Mouse (Mus musculus) intestine, embryonic 14.5 days (tissue): ENCODE data around the gene Olfr1294. TPM values are rescaled to one million over a fixed set of nuclear protein-coding genes. Genes with fewer than 3 reads are reported as not detected.

ENCODE experiments used
- ATAC-seq: fragments of 200-750 bp; cut with Nextera tagmentation; replicated peaks from 2 replicates; pipeline ENCODE4 v1.8.0; 2017; ENCODE audit warnings: low read depth, moderate number of reproducible peaks, moderate TSS enrichment, moderate library complexity; ENCODE audit not compliant: low FRiP score, low TSS enrichment
- DNase-seq: peaks from one replicate; pipeline ENCODE4 v3.0.0-alpha.2; 2018; ENCODE audit warnings: low spot score
- H3K27ac ChIP-seq: fragments of 300-500 bp; sonication (generic); 2 replicates; pipeline ENCODE4 v1.5.1; 2014; ENCODE audit warnings: low read depth, mild to moderate bottlenecking, control low read depth
- H3K27me3 ChIP-seq: fragments of 300-500 bp; sonication (generic); replicated peaks from 2 replicates; pipeline ENCODE4 v1.6.1; 2014; ENCODE audit warnings: low read length, control low read depth; ENCODE audit not compliant: control insufficient read depth, insufficient read depth
- H3K36me3 ChIP-seq: fragments of 300-500 bp; sonication (generic); 2 replicates; pipeline ENCODE4 v1.6.1; 2014; ENCODE audit warnings: low read length, control low read depth; ENCODE audit not compliant: control insufficient read depth, insufficient read depth
- H3K4me1 ChIP-seq: fragments of 300-500 bp; sonication (generic); replicated peaks from 2 replicates; pipeline ENCODE4 v1.6.1; 2014; ENCODE audit warnings: low read length, control low read depth, mixed read lengths; ENCODE audit not compliant: control insufficient read depth, insufficient read depth
- H3K4me2 ChIP-seq: fragments of 300-500 bp; sonication (generic); 2 replicates; pipeline ENCODE4 v1.6.1; 2014; ENCODE audit warnings: low read length
- H3K4me3 ChIP-seq: fragments of 300-500 bp; sonication (generic); 2 replicates; pipeline ENCODE4 v1.5.1; 2014; ENCODE audit warnings: low read depth, low read length, control low read depth, mixed read lengths
- H3K9ac ChIP-seq: fragments of 300-500 bp; sonication (generic); 2 replicates; pipeline ENCODE4 v1.6.1; 2014; ENCODE audit warnings: mild to moderate bottlenecking, low read length
- H3K9me3 ChIP-seq: fragments of 300-500 bp; sonication (generic); 2 replicates; pipeline ENCODE4 v1.6.1; 2016; ENCODE audit warnings: low read length, control low read depth; ENCODE audit not compliant: control insufficient read depth
- WGBS: fragments of 180-500 bp; shearing (Covaris S2); extraction: QIAGEN DNeasy Blood & Tissue Kit; methylation state at CpG from one replicate; pipeline ENCODE4 v1.1.7; 2014; 5-methylcytosine and 5-hydroxymethylcytosine counted together
- polyA plus RNA-seq: library from polyadenylated mRNA; unstranded; fragments of >200 nt; fragmentation: Nextera tagmentation; extraction: Ambion mirVana; gene quantifications from 2 replicates; pipeline ENCODE4 v1.2.1, GENCODE M21; 2014

Gene Olfr1294
- not detected in 2 replicates for polyA plus RNA-seq

DNA sequence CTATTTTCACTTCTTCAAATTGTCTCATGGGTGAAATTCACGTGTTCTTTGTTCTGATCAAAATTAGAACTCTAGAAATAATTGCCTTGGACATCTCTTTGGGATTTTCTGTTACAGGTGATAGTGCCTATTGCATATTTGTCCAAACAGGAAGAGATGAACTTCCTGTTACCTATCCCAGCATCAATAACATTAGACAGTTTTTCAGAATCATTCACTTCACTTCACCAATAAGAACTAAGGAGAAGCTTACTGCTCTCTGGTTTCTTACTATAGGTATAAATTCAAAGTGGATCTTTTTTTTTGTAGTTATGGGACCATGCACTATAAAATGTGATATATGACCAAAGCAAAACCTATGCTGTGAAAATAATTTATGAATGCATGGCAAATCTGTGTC, at the start of gene Olfr1294:
TSS of gene Olfr1294 (minus strand) at position 101 of the 400 bp plus-strand sequence.
- no peaks in the 10 kb centered on the region for H3K4me1 ChIP-seq
- H3K9me3 ChIP-seq = no peaks in the 10 kb centered on the region
- H3K27ac ChIP-seq = no peak within 1 kb of the TSS
- H3K36me3 ChIP-seq = no peaks in the 10 kb centered on the region
- no peak for DNase-seq
- no peak within 1 kb of the TSS for H3K4me3 ChIP-seq
- ATAC-seq = no peak
- H3K27me3 ChIP-seq = no peaks in the 10 kb centered on the region
- H3K4me2 ChIP-seq = no peak within 1 kb of the TSS
- 56% methylated on average over 1 of the region's 1 CpGs for WGBS
- H3K9ac ChIP-seq = no peak within 1 kb of the TSS

DNA sequence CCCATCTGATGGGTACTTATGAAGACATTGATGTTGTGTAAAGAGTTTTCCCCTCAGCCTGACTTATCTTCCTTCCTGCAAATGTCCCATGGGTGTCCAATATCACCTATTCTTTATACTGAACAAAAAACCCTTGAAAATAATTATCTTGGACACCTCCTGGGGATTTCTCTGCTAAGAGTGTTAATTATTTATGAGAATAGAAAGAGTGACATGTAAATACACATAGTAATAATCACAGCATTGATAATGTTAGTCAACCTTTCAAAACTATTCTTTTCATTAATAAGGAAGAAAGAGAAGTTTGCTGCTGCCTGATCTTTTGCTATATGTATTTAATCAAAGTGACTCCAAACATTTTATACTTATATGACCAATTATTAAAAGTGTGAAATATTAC, 29.5 kb upstream of the Olfr1294 start, which contains the start of gene Olfr1295:
TSS of gene Olfr1295 (minus strand) at position 101 of the 400 bp plus-strand sequence.
- no peak within 1 kb of the TSS for H3K27ac ChIP-seq
- no peaks in the 10 kb centered on the region for H3K36me3 ChIP-seq
- H3K9me3 ChIP-seq = no peaks in the 10 kb centered on the region
- ATAC-seq (no peak), DNase-seq (no peak)
- no peaks in the 10 kb centered on the region for H3K4me1 ChIP-seq
- H3K4me2 ChIP-seq = no peak within 1 kb of the TSS
- no peaks in the 10 kb centered on the region for H3K27me3 ChIP-seq
- no peak within 1 kb of the TSS for H3K4me3 ChIP-seq
- no peak within 1 kb of the TSS for H3K9ac ChIP-seq

DNA sequence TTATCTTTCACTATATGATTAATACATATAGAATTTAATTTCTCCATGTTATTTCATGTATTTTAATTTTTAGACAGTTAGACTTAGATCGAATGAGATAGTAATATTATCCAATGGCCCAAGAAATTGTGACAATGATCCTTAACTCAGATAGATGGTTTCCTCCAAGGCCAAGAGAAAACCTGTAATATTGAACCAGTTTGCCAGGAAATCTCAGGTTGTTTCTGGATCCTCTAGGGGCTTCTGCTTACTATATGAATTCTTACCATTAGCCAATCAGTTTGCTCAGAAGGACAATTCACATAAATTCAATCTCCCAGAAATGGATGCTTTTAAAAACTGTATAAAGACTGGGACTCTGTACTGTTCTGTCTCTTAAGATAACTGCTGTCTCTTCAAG, 15.2 kb downstream of the Olfr1294 start, which contains the start of gene Olfr1293-ps:
TSS of gene Olfr1293-ps (plus strand) at position 301 of the 400 bp plus-strand sequence.
- H3K9ac ChIP-seq = no peak within 1 kb of the TSS
- no peaks in the 10 kb centered on the region for H3K27me3 ChIP-seq
- no peak within 1 kb of the TSS for H3K4me2 ChIP-seq
- 73% methylated on average over 1 of the region's 1 CpGs for WGBS
- ATAC-seq (no peak), DNase-seq (no peak)
- H3K27ac ChIP-seq = no peak within 1 kb of the TSS
- H3K4me1 ChIP-seq = no peaks in the 10 kb centered on the region
- H3K4me3 ChIP-seq = no peak within 1 kb of the TSS
- no peaks in the 10 kb centered on the region for H3K36me3 ChIP-seq
- peaks cover 2% of the 10 kb centered on the region; the same call in 1 of the 2 replicates for H3K9me3 ChIP-seq

GRCm38 (mm10) chr2:111517451-111517850, 22.6 kb downstream of the Olfr1294 start:
- 96% methylated on average over 10 of the region's 10 CpGs for WGBS
- ATAC-seq (no peak), DNase-seq (no peak)

DNA sequence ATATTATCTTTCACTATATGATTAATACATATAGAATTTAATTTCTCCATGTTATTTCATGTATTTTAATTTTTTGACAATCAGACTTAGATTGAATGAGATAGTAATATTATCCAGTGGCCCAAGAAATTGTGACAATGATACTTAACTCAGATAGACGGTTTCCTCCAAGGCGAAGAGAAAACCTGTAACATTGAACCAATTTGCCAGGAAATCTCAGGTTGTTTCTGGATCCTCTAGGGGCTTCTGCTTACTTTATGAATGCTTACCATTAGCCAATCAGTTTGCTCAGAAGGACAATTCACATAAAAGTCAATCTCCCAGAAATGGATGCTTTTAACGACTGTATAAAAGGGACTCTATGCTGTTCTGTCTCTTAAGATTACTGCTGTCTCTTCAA, 43.2 kb downstream of the Olfr1294 start, which contains the start of gene Olfr1291-ps1:
TSS of gene Olfr1291-ps1 (plus strand) at position 301 of the 400 bp plus-strand sequence.
- H3K27ac ChIP-seq = no peak within 1 kb of the TSS
- no peak for ATAC-seq
- no peak within 1 kb of the TSS for H3K4me3 ChIP-seq
- no peak within 1 kb of the TSS for H3K9ac ChIP-seq
- no peaks in the 10 kb centered on the region for H3K36me3 ChIP-seq
- H3K27me3 ChIP-seq = no peaks in the 10 kb centered on the region
- 86% methylated on average over 3 of the region's 3 CpGs for WGBS
- H3K4me1 ChIP-seq = no peaks in the 10 kb centered on the region
- H3K4me2 ChIP-seq = no peak within 1 kb of the TSS
- H3K9me3 ChIP-seq = no peaks in the 10 kb centered on the region
- no peak for DNase-seq

More at GRCm38 (mm10) chr2:111517451-111517850, 22.6 kb downstream of the Olfr1294 start:
- H3K27me3 ChIP-seq = no peaks in the 10 kb centered on the region
- no peaks in the 10 kb centered on the region for H3K4me1 ChIP-seq
- H3K9me3 ChIP-seq = peaks cover 4% of the 10 kb centered on the region; the same call in 1 of the 2 replicates
- H3K27ac ChIP-seq = no peak overlapping the region
- no peak overlapping the region for H3K4me3 ChIP-seq
- H3K36me3 ChIP-seq = no peaks in the 10 kb centered on the region
- H3K4me2 ChIP-seq = no peak overlapping the region
- H3K9ac ChIP-seq = no peak overlapping the region

- Histone ChIP-seq H3K9me3 (no peaks in the 10 kb centered on the region), H3K27ac (no peak within 1 kb of the TSS), H3K36me3 (no peaks in the 10 kb centered on the region), H3K9ac (no peak within 1 kb of the TSS), H3K4me3 (no peak within 1 kb of the TSS), H3K4me2 (no peak within 1 kb of the TSS), H3K27me3 (no peaks in the 10 kb centered on the region), H3K4me1 (no peaks in the 10 kb centered on the region)
- ATAC-seq (no peak), DNase-seq (no peak)
- WGBS = 76% methylated on average over 5 of the region's 5 CpGs
Measured at GRCm38 (mm10) chr2:111493729-111494128, 46.4 kb downstream of the Olfr1294 start, which contains the start of gene Olfr1290. Gene Olfr1290 (minus strand): TSS chr2:111493829.

Other genes starting within 250 kb of the Olfr1294 start
- gene Olfr1279, start 239.7 kb downstream of the Olfr1294 start, polyA plus RNA-seq = not detected in 2 replicates
- gene Olfr1280, start 226.3 kb downstream of the Olfr1294 start, polyA plus RNA-seq = not detected in 2 replicates
- gene Olfr1281, start 213.8 kb downstream of the Olfr1294 start, polyA plus RNA-seq = not detected in 2 replicates
- not detected in 2 replicates for gene Olfr1282, start 204.2 kb downstream of the Olfr1294 start, polyA plus RNA-seq
- not detected in 2 replicates for gene Olfr1283, start 173.5 kb downstream of the Olfr1294 start, polyA plus RNA-seq
- not detected in 2 replicates for gene Olfr1284, start 164.8 kb downstream of the Olfr1294 start, polyA plus RNA-seq
- gene Olfr1286, start 117.2 kb downstream of the Olfr1294 start, polyA plus RNA-seq = not detected in 2 replicates
- gene Olfr1287, start 91.1 kb downstream of the Olfr1294 start, polyA plus RNA-seq = not detected in 2 replicates
- not detected in 2 replicates for gene Olfr1288, start 66.2 kb downstream of the Olfr1294 start, polyA plus RNA-seq
- not detected in 2 replicates for gene Olfr1289, start 59.5 kb downstream of the Olfr1294 start, polyA plus RNA-seq
- not detected in 2 replicates for gene Olfr1290, start 46.5 kb downstream of the Olfr1294 start, polyA plus RNA-seq
- not detected in 2 replicates for gene Olfr1291-ps1, start 43.1 kb downstream of the Olfr1294 start, polyA plus RNA-seq
- gene Olfr1293-ps, start 15.1 kb downstream of the Olfr1294 start, polyA plus RNA-seq = not detected in 2 replicates
- not detected in 2 replicates for gene Olfr1295, start 29.4 kb upstream of the Olfr1294 start, polyA plus RNA-seq
- not detected in 2 replicates for gene Olfr1297, start 86.2 kb upstream of the Olfr1294 start, polyA plus RNA-seq
- not detected in 2 replicates for gene Olfr1298, start 108.9 kb upstream of the Olfr1294 start, polyA plus RNA-seq
- gene Olfr1299, start 121.1 kb upstream of the Olfr1294 start, polyA plus RNA-seq = not detected in 2 replicates
- not detected in 2 replicates for gene Olfr1301, start 210.7 kb upstream of the Olfr1294 start, polyA plus RNA-seq
- gene Olfr1302, start 237.1 kb upstream of the Olfr1294 start, polyA plus RNA-seq = not detected in 2 replicates